Mouse (Mus musculus) liver, postnatal 0 days (tissue): ENCODE measurements around the gene Prss35.

Experiments
- CTCF ChIP-seq: sonication (generic); IDR thresholded peaks from 2 replicates; pipeline ENCODE4 v1.5.1; 2016; ENCODE audit warnings: antibody characterized with exemption, low read depth
- EP300 ChIP-seq: IDR thresholded peaks from 2 replicates; pipeline ENCODE4 v1.6.1; 2016; ENCODE audit warnings: antibody characterized with exemption, low read depth, mild to moderate bottlenecking

- TF ChIP-seq CTCF: no peak
- TF ChIP-seq EP300: no peak
Measured at GRCm38 (mm10) chr9:86738801-86739200, 4.6 kb upstream of the Prss35 start.
